Mouse (Mus musculus) hindbrain, embryonic 14.5 days (tissue): ENCODE data around the gene Mvd. TPM values are rescaled to one million over a fixed set of nuclear protein-coding genes. Genes with fewer than 3 reads are reported as not detected.

Experiments used
- ATAC-seq: fragments of 200-750 bp; cut with Nextera tagmentation; 2 replicates; pipeline ENCODE4 v1.8.0; 2017; ENCODE audit warnings: moderate number of reproducible peaks, mild to moderate bottlenecking, moderate TSS enrichment, moderate library complexity; ENCODE audit not compliant: low FRiP score
- DNase-seq: peaks from one replicate; pipeline ENCODE4 v3.0.0-alpha.2; 2015; ENCODE audit warnings: low spot score
- H3K27ac ChIP-seq: fragments of 300-500 bp; sonication (generic); 2 replicates; pipeline ENCODE4 v1.5.1; 2014; ENCODE audit warnings: mild to moderate bottlenecking, moderate library complexity
- H3K27me3 ChIP-seq: fragments of 300-500 bp; sonication (generic); 2 replicates; pipeline ENCODE4 v1.6.1; 2014; ENCODE audit warnings: mild to moderate bottlenecking, low read length, mixed read lengths; ENCODE audit not compliant: control insufficient read depth, insufficient read depth
- H3K36me3 ChIP-seq: fragments of 300-500 bp; sonication (generic); replicated peaks from 2 replicates; pipeline ENCODE4 v1.6.1; 2014; ENCODE audit not compliant: control insufficient read depth, insufficient read depth
- H3K4me1 ChIP-seq: fragments of 300-500 bp; sonication (generic); replicated peaks from 2 replicates; pipeline ENCODE4 v1.6.1; 2014; ENCODE audit warnings: antibody characterized with exemption, low read length, mixed read lengths; ENCODE audit not compliant: control insufficient read depth, insufficient read depth
- H3K4me2 ChIP-seq: fragments of 300-500 bp; sonication (generic); replicated peaks from 2 replicates; pipeline ENCODE4 v1.6.1; 2014; ENCODE audit warnings: mild to moderate bottlenecking, moderate library complexity
- H3K4me3 ChIP-seq: fragments of 300-500 bp; sonication (generic); replicated peaks from 2 replicates; pipeline ENCODE4 v1.5.1; 2014; ENCODE audit warnings: mild to moderate bottlenecking, low read length
- H3K9ac ChIP-seq: fragments of 300-500 bp; sonication (generic); 2 replicates; pipeline ENCODE4 v1.6.1; 2014
- H3K9me3 ChIP-seq: fragments of 300-500 bp; sonication (generic); 2 replicates; pipeline ENCODE4 v1.6.1; 2016; ENCODE audit warnings: low read length; ENCODE audit not compliant: control insufficient read depth
- WGBS: fragments of 180-500 bp; shearing (Covaris S2); extraction: QIAGEN DNeasy Blood & Tissue Kit; methylation state at CpG from one replicate; pipeline ENCODE4 v1.1.7; 2014; 5-methylcytosine and 5-hydroxymethylcytosine counted together
- polyA plus RNA-seq: library from polyadenylated mRNA; unstranded; fragments of >200 nt; fragmentation: Nextera tagmentation; extraction: Ambion mirVana; gene quantifications from 2 replicates; pipeline ENCODE4 v1.2.1, GENCODE M21; 2014

Mvd gene
- polyA plus RNA-seq: 61.3 and 75.6 TPM in 2 replicates

DNA sequence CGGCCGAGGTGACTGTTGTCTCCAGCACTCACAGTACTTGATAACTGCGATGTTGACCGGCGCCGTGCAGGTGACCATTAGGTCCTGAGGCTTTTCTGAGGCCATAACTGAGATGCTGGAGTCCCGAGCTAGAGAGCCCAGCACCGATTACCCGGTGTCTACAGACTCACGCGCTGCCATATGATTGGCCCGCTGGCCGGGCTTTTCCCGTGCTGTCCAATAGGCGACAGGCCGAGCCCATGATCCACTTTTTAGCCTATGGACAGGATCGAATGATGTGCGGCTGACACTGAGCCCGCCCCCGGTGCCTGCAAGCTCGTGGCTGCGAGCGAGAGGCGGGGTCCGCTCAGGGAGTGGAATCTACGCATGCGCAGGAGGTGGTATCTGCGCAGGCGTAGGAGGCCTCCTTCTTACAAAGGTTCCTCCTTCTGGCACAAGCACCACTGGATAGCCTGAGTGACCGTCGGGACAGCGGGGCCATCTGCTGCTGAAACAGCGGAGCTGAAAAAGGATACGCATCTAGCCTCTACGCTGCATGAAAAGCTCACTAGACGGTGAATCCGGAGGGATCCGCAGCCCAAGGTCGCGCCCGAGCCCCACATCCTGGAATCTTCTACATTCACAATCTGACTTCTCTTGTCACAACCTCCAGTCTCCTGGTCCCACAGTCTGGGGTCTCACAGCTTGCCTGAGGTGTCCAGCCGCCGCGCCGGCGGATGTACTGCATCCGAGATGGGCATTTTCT, at the start of gene Mvd:
Gene Mvd (minus strand): TSS at position 161 of the 745 bp plus-strand sequence.
- WGBS: under 1% methylated on average over 47 of the region's 47 CpGs
- no peaks in the 10 kb centered on the region for H3K27me3 ChIP-seq
- peak; percentile 98 for ATAC-seq

DNA sequence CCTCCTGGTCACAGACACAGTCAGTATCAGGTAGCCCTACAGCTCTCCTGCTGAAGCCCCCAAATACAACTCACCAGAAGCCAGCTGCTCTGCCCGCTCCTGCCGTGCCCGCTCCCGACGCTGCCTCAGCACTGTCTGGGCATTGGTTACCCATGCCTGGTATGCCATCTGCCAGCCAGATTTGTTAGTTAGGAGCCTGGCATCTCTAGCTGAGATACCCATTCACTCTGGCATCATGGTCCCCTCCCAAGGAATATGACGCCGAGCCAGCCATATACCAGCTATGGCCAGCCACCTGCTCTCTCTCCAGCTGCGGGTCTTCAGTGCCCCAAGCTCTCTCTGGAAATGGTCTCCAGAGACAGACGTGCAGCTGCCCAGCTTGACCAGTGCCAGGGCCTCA, 45.2 kb upstream of the Mvd start:
- H3K27me3 ChIP-seq: no peaks in the 10 kb centered on the region
- H3K4me3 ChIP-seq: no peak overlapping the region
- H3K9me3 ChIP-seq: no peaks in the 10 kb centered on the region
- ATAC-seq (no peak), DNase-seq (no peak)
- no peak overlapping the region for H3K27ac ChIP-seq
- H3K4me1 ChIP-seq: no peaks in the 10 kb centered on the region
- H3K4me2 ChIP-seq: no peak overlapping the region
- H3K9ac ChIP-seq: no peak overlapping the region
- H3K36me3 ChIP-seq: peaks cover 17% of the 10 kb centered on the region
- 89% methylated on average over 9 of the region's 9 CpGs for WGBS

More for the DNA sequence above, at the start of gene Mvd:
- Histone ChIP-seq H3K36me3 (peaks cover 10% of the 10 kb centered on the region), H3K27ac (peak within 1 kb of the TSS; percentile 95), H3K4me1 (peaks cover 23% of the 10 kb centered on the region), H3K4me2 (peak within 1 kb of the TSS; percentile 85), H3K9ac (peak within 1 kb of the TSS; percentile 82), H3K4me3 (peak within 1 kb of the TSS; percentile 74), H3K9me3 (no peaks in the 10 kb centered on the region)
- peak; percentile 98 for DNase-seq

DNA sequence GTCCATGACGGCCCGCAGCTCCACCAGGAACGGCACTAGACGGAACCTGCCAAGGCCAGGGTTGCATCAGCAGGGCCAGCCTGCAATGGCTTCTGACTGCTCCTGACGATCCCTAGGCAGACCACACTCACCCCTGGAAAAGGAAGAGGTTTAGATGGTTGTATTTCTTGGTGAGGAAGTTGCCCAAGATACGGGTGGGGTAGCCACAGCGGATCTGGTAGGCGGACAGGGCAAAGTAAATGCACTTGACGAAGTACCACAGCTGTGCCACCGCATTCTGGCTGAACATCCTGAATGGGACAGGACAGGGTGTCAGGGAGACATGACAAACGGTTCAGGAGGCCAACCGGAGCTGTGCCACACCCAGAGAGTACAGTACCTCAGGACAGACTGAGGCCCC, 41.6 kb upstream of the Mvd start:
- Histone ChIP-seq H3K4me2 (no peak overlapping the region), H3K9me3 (no peaks in the 10 kb centered on the region), H3K27ac (no peak overlapping the region), H3K36me3 (peaks cover 47% of the 10 kb centered on the region), H3K4me3 (no peak overlapping the region), H3K27me3 (no peaks in the 10 kb centered on the region), H3K4me1 (no peaks in the 10 kb centered on the region), H3K9ac (no peak overlapping the region)
- no peak for DNase-seq
- 94% methylated on average over 12 of the region's 12 CpGs for WGBS
- no peak for ATAC-seq

DNA sequence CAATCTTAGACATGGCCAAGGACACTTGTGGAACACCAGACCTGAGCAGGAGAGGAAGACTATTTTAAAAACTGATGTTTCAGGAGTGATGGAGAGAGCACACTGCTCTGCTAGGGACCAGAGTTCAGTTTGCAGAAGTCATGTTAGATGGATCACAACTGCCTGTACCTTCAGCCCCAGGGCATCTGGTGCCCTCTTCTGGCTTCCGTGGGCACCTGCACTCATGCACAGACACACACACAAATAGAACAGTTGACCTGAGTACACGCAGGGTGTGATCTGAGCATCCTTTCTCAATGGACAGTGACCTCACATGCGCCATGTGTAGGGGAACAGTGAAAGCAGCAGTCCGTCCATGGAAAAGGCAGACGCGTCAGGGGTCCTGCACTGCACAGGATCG, 40.7 kb upstream of the Mvd start:
- 99% methylated on average over 7 of the region's 7 CpGs for WGBS
- ATAC-seq (no peak), DNase-seq (no peak)
- H3K4me1 ChIP-seq: no peaks in the 10 kb centered on the region
- no peaks in the 10 kb centered on the region for H3K9me3 ChIP-seq
- H3K36me3 ChIP-seq: peaks cover 56% of the 10 kb centered on the region
- no peak overlapping the region for H3K4me3 ChIP-seq
- H3K9ac ChIP-seq: no peak overlapping the region
- no peaks in the 10 kb centered on the region for H3K27me3 ChIP-seq
- H3K4me2 ChIP-seq: no peak overlapping the region
- H3K27ac ChIP-seq: no peak overlapping the region

DNA sequence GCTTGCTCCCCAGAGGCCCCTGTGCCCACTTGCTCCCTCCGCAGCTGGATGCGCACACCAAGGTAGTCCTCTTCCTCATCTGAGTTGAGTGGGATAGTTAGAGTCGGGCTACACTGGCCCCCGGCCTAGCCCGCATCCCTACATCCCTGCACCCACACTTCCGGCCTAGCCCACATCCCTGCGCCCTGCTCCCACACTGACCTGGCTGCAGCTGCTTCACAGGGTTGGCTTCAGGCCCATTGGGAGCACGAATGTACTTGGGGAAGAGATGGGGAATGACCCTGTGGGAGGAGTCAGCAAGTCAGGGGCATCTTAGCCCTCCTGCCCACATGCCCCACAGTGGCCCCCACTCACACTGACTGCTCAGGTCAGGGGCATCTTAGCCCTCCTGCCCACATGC, 39.2 kb upstream of the Mvd start:
- Histone ChIP-seq H3K36me3 (peaks cover 67% of the 10 kb centered on the region), H3K27ac (no peak overlapping the region)
- ATAC-seq: no peak

DNA sequence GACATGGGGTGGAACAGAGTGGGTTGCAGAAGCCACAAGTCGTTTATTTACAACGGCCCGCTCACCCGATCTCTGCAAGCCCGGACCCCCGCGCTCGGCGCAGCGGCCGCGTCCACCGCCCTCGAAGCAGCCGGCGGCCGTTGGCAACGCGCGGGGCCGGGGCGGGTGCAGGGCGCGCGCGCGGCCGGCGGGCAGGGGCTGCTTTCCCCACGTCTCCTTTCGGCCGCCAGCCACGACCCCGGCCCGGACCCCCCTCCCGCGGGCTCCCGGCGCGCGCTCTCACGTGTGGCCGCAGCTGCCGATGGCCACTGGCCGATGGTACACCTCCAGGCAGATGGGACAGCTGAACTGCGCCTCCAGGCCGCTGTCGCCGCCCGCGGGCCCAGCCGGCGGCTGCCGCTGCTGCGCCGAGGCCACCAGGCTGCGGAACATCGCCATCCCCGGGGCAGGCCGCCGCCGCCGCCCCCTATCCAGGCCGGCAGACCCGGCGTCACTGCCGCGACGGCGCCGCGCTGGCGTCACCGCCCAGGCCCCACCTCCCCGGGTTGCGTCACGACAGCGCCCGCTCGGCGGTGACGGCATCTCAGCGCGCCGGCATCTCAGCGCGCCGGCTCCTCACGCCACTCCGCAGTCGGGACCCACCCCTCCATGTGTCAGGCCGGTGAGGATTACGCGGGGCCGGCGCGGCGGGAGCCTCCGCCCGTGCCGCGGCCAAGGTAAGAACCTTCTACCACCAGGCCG, 32.5 kb upstream of the Mvd start, which contains the start of the genes Rnf166 and Ctu2:
Gene Rnf166 (minus strand): TSS at position 485 of the 741 bp plus-strand sequence.
Gene Ctu2 (plus strand): TSS at position 564 of the 741 bp plus-strand sequence.
- under 1% methylated on average over 89 of the region's 103 CpGs for WGBS
- Histone ChIP-seq H3K4me1 (peaks cover 20% of the 10 kb centered on the region), H3K9me3 (no peaks in the 10 kb centered on the region), H3K9ac (peak within 1 kb of the TSS; percentile 94), H3K4me2 (peak within 1 kb of the TSS; percentile 93), H3K36me3 (peaks cover 48% of the 10 kb centered on the region), H3K27ac (peak within 1 kb of the TSS; percentile 86), H3K27me3 (no peaks in the 10 kb centered on the region), H3K4me3 (peak within 1 kb of the TSS; percentile 99)
- ATAC-seq: peak; percentile 94
- peak; percentile 96 for DNase-seq

More for the DNA sequence above, 39.2 kb upstream of the Mvd start:
- H3K4me3 ChIP-seq: no peak overlapping the region
- no peak overlapping the region for H3K9ac ChIP-seq
- no peaks in the 10 kb centered on the region for H3K27me3 ChIP-seq
- 98% methylated on average over 8 of the region's 8 CpGs for WGBS
- no peak overlapping the region for H3K4me2 ChIP-seq
- no peak for DNase-seq
- no peaks in the 10 kb centered on the region for H3K4me1 ChIP-seq
- no peaks in the 10 kb centered on the region for H3K9me3 ChIP-seq

DNA sequence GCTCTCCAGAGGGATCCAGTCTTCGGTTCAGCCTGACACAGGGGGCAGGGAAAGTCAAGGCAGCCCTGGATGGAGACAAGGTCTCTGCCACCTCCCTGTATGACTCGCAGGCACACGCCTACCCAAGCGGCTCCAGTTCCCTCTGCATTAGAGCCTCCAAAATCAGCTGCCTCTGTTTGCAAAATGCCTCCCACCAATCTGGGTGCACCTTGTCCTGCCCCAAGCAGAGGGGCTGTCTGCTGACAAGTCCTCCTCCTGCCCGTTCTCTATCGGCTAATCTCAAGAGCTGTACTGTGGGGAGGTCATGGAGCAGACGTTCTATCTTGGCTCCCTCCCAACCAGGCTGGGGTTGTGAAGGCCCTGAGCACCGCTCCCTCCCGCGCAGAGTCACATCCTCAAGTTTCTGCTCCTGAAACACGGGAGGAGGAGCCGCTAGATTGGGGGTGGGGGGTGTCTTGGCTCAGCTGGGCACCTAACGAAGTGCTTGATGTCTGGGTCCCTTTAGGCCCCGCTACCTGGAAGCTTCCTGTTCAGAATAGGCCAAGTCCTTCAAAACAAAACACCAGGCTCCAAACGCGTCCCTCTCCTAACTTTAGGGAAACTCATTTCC, 31.8 kb upstream of the Mvd start:
- Histone ChIP-seq H3K9ac (peak overlapping the region; percentile 94), H3K27ac (peak overlapping the region; percentile 86; the same call in 1 of the 2 replicates), H3K36me3 (peaks cover 46% of the 10 kb centered on the region), H3K4me3 (peak overlapping the region; percentile 99), H3K27me3 (no peaks in the 10 kb centered on the region), H3K4me2 (peak overlapping the region; percentile 93), H3K9me3 (no peaks in the 10 kb centered on the region), H3K4me1 (peaks cover 20% of the 10 kb centered on the region)
- peak; percentile 30 for DNase-seq
- ATAC-seq: no peak
- 17% methylated on average over 16 of the region's 16 CpGs for WGBS

DNA sequence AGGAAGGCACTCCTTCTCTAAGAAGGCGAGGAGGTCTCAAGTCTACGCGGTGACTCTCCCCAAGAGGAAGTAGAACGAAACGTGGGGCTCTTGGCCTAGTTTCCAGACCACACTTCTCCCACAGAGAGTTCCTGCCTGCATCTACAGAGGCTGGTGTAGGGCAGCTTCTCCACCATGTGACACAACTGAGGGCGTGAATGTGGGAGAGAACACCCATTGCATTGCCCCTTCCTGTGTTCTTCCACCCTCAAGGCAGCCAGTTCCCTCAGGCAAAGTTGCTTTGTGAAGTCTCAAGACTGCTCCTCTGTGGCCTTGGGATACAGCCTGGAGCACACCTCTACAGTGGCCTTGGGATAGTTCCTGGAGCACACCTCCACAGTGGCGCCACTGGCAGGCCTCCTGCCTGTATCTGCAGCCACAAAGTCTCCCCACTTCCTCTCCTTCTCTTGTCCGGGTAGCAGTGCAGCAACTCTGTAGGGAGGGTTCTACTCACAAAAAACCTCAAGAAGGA, 30.7 kb upstream of the Mvd start:
- DNase-seq (no peak), ATAC-seq (no peak)
- no peak overlapping the region for H3K4me3 ChIP-seq
- H3K4me2 ChIP-seq: no peak overlapping the region
- peaks cover 20% of the 10 kb centered on the region for H3K4me1 ChIP-seq
- no peaks in the 10 kb centered on the region for H3K27me3 ChIP-seq
- H3K27ac ChIP-seq: no peak overlapping the region
- H3K9ac ChIP-seq: no peak overlapping the region
- H3K36me3 ChIP-seq: peaks cover 39% of the 10 kb centered on the region
- WGBS: 93% methylated on average over 8 of the region's 8 CpGs
- no peaks in the 10 kb centered on the region for H3K9me3 ChIP-seq

DNA sequence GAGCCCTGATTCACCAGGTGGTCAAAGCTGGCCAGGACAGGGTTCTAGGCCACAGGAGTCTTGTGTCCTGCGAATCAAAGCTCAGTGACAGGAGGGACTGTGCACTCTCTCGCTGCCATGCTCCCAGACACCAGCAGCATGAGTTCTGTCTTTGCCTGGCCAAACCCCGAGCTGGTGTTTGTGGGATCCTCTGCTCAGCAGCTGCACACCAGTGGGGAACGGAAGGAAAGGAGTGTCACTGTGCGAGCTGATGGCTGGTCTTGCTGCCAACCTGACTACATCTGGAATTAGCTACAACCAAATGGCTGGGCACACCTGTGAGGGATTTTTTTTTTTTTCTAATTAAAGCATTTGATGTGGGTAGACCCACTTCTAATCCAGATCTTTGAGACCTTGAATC, 27.5 kb upstream of the Mvd start:
- Histone ChIP-seq H3K4me1 (peaks cover 13% of the 10 kb centered on the region), H3K27ac (no peak overlapping the region), H3K4me3 (no peak overlapping the region), H3K9me3 (no peaks in the 10 kb centered on the region), H3K4me2 (no peak overlapping the region), H3K36me3 (peaks cover 59% of the 10 kb centered on the region), H3K9ac (no peak overlapping the region), H3K27me3 (no peaks in the 10 kb centered on the region)
- WGBS: 87% methylated on average over 5 of the region's 5 CpGs
- DNase-seq (no peak), ATAC-seq (no peak)
